8 mouse cellular contexts compared by ENCODE assay signal in genomic region chr2:71874422-71874821, GRCm38 (mm10). TPM values are rescaled to one million over a fixed set of nuclear protein-coding genes. Genes with fewer than 3 reads are reported as not detected.
DNase-seq lines count a peak whose midpoint lies in the region; ATAC-seq and TF ChIP-seq lines count a peak whose summit lies in the region.

No protein-coding gene starts in this region.

- WGBS in forebrain, embryonic 11.5 days: 76% methylated on average over 2 of the region's 2 CpGs
- 75% methylated on average over 2 of the region's 2 CpGs for WGBS in forebrain, embryonic 15.5 days
- WGBS in neural tube, embryonic 13.5 days: 84% methylated on average over 2 of the region's 2 CpGs
- 79% methylated on average over 2 of the region's 2 CpGs for WGBS in limb, embryonic 14.5 days
- WGBS in stomach, postnatal 0 days: 65% methylated on average over 2 of the region's 2 CpGs

- no peaks in the 10 kb centered on the region for H3K27me3 ChIP-seq in forebrain, embryonic 11.5 days (ENCODE audit: control insufficient read depth, insufficient read depth, low read length)
- H3K27me3 ChIP-seq in forebrain, embryonic 15.5 days: no peaks in the 10 kb centered on the region
- peaks cover 9% of the 10 kb centered on the region for H3K27me3 ChIP-seq in neural tube, embryonic 13.5 days
- no peaks in the 10 kb centered on the region for H3K27me3 ChIP-seq in limb, embryonic 14.5 days (ENCODE audit: control insufficient read depth, insufficient read depth, low read length)
- H3K27me3 ChIP-seq in stomach, postnatal 0 days (ENCODE audit: control insufficient read depth, insufficient read depth, low read length): no peaks in the 10 kb centered on the region

- no peak for TF ChIP-seq EP300 in stomach, postnatal 0 days (optimal IDR thresholded peaks at IDR 0.05)

- 0 out of 2 replicates have a peak overlapping the region, but pooled peaks have one; percentile 73 for H3K4me3 ChIP-seq in forebrain, embryonic 11.5 days (ENCODE audit: low read depth, low read length)
- H3K4me3 ChIP-seq in forebrain, embryonic 15.5 days: no peak overlapping the region
- no peak overlapping the region for H3K4me3 ChIP-seq in neural tube, embryonic 13.5 days
- H3K4me3 ChIP-seq in limb, embryonic 14.5 days (replicated peaks; ENCODE audit: low read length): peak overlapping the region; percentile 90
- no peak overlapping the region for H3K4me3 ChIP-seq in stomach, postnatal 0 days (ENCODE audit: low read depth, low read length)

- no peak for ATAC-seq in forebrain, embryonic 11.5 days (replicated peaks; ENCODE audit: low FRiP score)
- ATAC-seq in forebrain, embryonic 15.5 days (replicated peaks): no peak
- no peak for ATAC-seq in neural tube, embryonic 13.5 days (ENCODE audit: low read depth)
- ATAC-seq in limb, embryonic 14.5 days (ENCODE audit: low FRiP score, low read depth): no peak
- ATAC-seq in stomach, postnatal 0 days (ENCODE audit: low FRiP score, low TSS enrichment): no peak

- H3K36me3 ChIP-seq in forebrain, embryonic 11.5 days (ENCODE audit: control insufficient read depth, insufficient read depth, low read length): no peaks in the 10 kb centered on the region
- H3K36me3 ChIP-seq in forebrain, embryonic 15.5 days: no peaks in the 10 kb centered on the region
- H3K36me3 ChIP-seq in neural tube, embryonic 13.5 days: no peaks in the 10 kb centered on the region
- peaks cover 12% of the 10 kb centered on the region for H3K36me3 ChIP-seq in limb, embryonic 14.5 days (ENCODE audit: control insufficient read depth, insufficient read depth, low read length)
- H3K36me3 ChIP-seq in stomach, postnatal 0 days (ENCODE audit: control insufficient read depth, insufficient read depth, low read length): no peaks in the 10 kb centered on the region

- no peak for DNase-seq in forebrain, embryonic 11.5 days (ENCODE audit: low spot score)
- DNase-seq in neural tube, embryonic 10.5 days (ENCODE audit: extremely low spot score, low spot score): no peak
- DNase-seq in limb, embryonic 14.5 days (ENCODE audit: low spot score): no peak
- DNase-seq in stomach, postnatal 0 days (ENCODE audit: low spot score): no peak
- no peak for DNase-seq in thymus, postnatal 0 days (ENCODE audit: low spot score)
- no peak for DNase-seq in frontal cortex, postnatal 10 days (ENCODE audit: low spot score in 2 of 2)

- peak overlapping the region; percentile 93 for H3K4me2 ChIP-seq in forebrain, embryonic 11.5 days (ENCODE audit: low read depth, low read length, severe bottlenecking)
- H3K4me2 ChIP-seq in forebrain, embryonic 15.5 days (replicated peaks): no peak overlapping the region
- 0 out of 2 replicates have a peak overlapping the region, but pooled peaks have one; percentile 90 for H3K4me2 ChIP-seq in neural tube, embryonic 13.5 days
- H3K4me2 ChIP-seq in limb, embryonic 14.5 days (replicated peaks; ENCODE audit: low read depth, low read length, severe bottlenecking): peak overlapping the region; percentile 89
- H3K4me2 ChIP-seq in stomach, postnatal 0 days (replicated peaks; ENCODE audit: low read depth): peak overlapping the region; percentile 91; the same call in 1 of the 2 replicates

- TF ChIP-seq CTCF in stomach, postnatal 0 days (IDR thresholded peaks at IDR 0.05; ENCODE audit: low read depth): no peak

- H3K9me3 ChIP-seq in forebrain, embryonic 11.5 days (ENCODE audit: control insufficient read depth, low read length): no peaks in the 10 kb centered on the region
- no peaks in the 10 kb centered on the region for H3K9me3 ChIP-seq in forebrain, embryonic 15.5 days
- H3K9me3 ChIP-seq in neural tube, embryonic 13.5 days: no peaks in the 10 kb centered on the region
- no peaks in the 10 kb centered on the region for H3K9me3 ChIP-seq in limb, embryonic 14.5 days (ENCODE audit: control insufficient read depth, low read length)
- no peaks in the 10 kb centered on the region for H3K9me3 ChIP-seq in stomach, postnatal 0 days (ENCODE audit: control insufficient read depth, low read length)

- H3K4me1 ChIP-seq in forebrain, embryonic 11.5 days (replicated peaks; ENCODE audit: control insufficient read depth, insufficient read depth, low read length): peaks cover 2% of the 10 kb centered on the region; the same call in 1 of the 2 replicates
- H3K4me1 ChIP-seq in forebrain, embryonic 15.5 days: peaks cover 8% of the 10 kb centered on the region
- peaks cover 14% of the 10 kb centered on the region for H3K4me1 ChIP-seq in neural tube, embryonic 13.5 days (replicated peaks)
- peaks cover 6% of the 10 kb centered on the region for H3K4me1 ChIP-seq in limb, embryonic 14.5 days (ENCODE audit: control insufficient read depth, insufficient read depth, low read length)
- no peaks in the 10 kb centered on the region for H3K4me1 ChIP-seq in stomach, postnatal 0 days (replicated peaks; ENCODE audit: control insufficient read depth, insufficient read depth)

- TF ChIP-seq POLR2A in limb, embryonic 14.5 days (IDR thresholded peaks at IDR 0.05; ENCODE audit: borderline replicate concordance, extremely low read depth, insufficient read depth, insufficient read length): no peak

- no peak overlapping the region for H3K27ac ChIP-seq in forebrain, embryonic 11.5 days (ENCODE audit: low read depth, low read length)
- H3K27ac ChIP-seq in forebrain, embryonic 15.5 days (replicated peaks): no peak overlapping the region
- H3K27ac ChIP-seq in neural tube, embryonic 13.5 days (replicated peaks): no peak overlapping the region
- H3K27ac ChIP-seq in limb, embryonic 14.5 days (replicated peaks; ENCODE audit: low read depth, low read length): no peak overlapping the region
- no peak overlapping the region for H3K27ac ChIP-seq in stomach, postnatal 0 days (replicated peaks)

- H3K9ac ChIP-seq in forebrain, embryonic 11.5 days (ENCODE audit: low read length): no peak overlapping the region
- H3K9ac ChIP-seq in forebrain, embryonic 15.5 days (replicated peaks): no peak overlapping the region
- H3K9ac ChIP-seq in neural tube, embryonic 13.5 days: no peak overlapping the region
- 0 out of 2 replicates have a peak overlapping the region, but pooled peaks have one; percentile 14 for H3K9ac ChIP-seq in limb, embryonic 14.5 days (ENCODE audit: low read depth, low read length, severe bottlenecking)
- H3K9ac ChIP-seq in stomach, postnatal 0 days (ENCODE audit: low read length): no peak overlapping the region

RNA-seq across cellular contexts. Expression of gene Pdk1, which starts 1.4 kb away (rescaled TPM):
- 40.4 and 43.6 TPM in 2 replicates for polyA plus RNA-seq in forebrain, embryonic 11.5 days (2014; fragmentation: Nextera tagmentation; extraction: Ambion mirVana)
- 22.0 and 22.9 TPM in 2 replicates for polyA plus RNA-seq in forebrain, embryonic 15.5 days (2015; fragmentation: Nextera tagmentation; extraction: Ambion mirVana)
- 12.0 and 13.7 TPM in 2 replicates for polyA plus RNA-seq in neural tube, embryonic 13.5 days (2015; fragmentation: Nextera tagmentation; extraction: Ambion mirVana)
- 42.3 and 46.0 TPM in 2 replicates for polyA plus RNA-seq in limb, embryonic 14.5 days (2012; rRNA removed)
- 73.5 and 80.6 TPM in 2 replicates for polyA plus RNA-seq in limb, embryonic 14.5 days (2014; fragmentation: Nextera tagmentation; extraction: Ambion mirVana)
- polyA plus RNA-seq in stomach, postnatal 0 days (2015; fragmentation: Nextera tagmentation; extraction: Ambion mirVana): 35.4 and 37.4 TPM in 2 replicates
- polyA plus RNA-seq in thymus, postnatal 0 days (2015; fragmentation: Nextera tagmentation; extraction: Ambion mirVana): 60.2 and 73.8 TPM in 2 replicates

Comparison
In these comparisons a context has a peak if more than half of its experiments do, and no peak if none do; other contexts are left out.
1. H3K4me3 ChIP-seq: peak in forebrain, embryonic 11.5 days (single experiment) and limb, embryonic 14.5 days (single experiment); none in forebrain, embryonic 15.5 days (single experiment), neural tube, embryonic 13.5 days (single experiment) and stomach, postnatal 0 days (single experiment).